Mouse (Mus musculus): ENCODE measurements around the gene Rbfox1. TPM values are rescaled to one million over a fixed set of nuclear protein-coding genes. Genes with fewer than 3 reads are reported as not detected.

The Rbfox1 gene
- polyA plus RNA-seq, 1 experiment from 2014 or later, result 2.2 TPM

DNA sequence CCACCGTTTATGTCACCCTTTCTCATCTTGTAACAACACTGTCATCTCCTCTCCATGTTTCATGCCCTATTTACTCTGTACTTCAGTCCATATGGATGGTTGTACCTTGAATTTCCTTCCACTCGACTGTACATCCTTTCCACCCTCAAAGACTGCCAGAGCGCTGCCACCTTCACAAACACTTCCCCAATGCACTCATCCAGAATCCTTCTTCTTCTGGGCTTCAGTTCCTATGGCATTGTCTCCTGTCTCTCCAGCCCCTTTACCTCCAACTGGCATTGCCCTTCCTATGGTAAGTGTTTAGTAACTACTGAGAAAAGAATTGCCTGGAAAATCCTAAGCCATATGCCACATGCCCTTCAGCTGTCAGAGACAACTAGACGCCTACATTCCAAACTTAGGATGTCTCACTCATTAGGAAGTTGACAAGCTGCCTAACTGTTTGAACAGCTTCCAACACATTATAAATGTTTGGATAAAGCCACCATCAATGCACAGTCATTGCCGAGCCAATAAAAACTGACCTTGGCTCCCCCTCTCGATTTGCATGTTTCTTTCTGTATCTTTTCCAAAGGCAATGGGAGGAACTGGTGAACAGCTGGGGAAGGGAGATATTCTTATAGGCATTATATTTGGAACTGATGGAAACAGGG is 505.2 kb downstream of the Rbfox1 start:
- H3K27me3 ChIP-seq, result no peaks in the 10 kb centered on the region
- H3K9me3 ChIP-seq, result no peaks in the 10 kb centered on the region
- WGBS, result 51% methylated on average over 6 of the region's 6 CpGs
- no peaks in the 10 kb centered on the region for H3K36me3 ChIP-seq
- H3K27ac ChIP-seq, result peak overlapping the region; percentile 61; the same call in 1 of the 2 replicates
- no peak overlapping the region for H3K9ac ChIP-seq
- no peak overlapping the region for H3K4me3 ChIP-seq
- peaks cover 6% of the 10 kb centered on the region for H3K4me1 ChIP-seq
- ATAC-seq (ENCODE audit: borderline replicate concordance, extremely low read depth, low FRiP score, low TSS enrichment), result peak; percentile 90
- no peak overlapping the region for H3K4me2 ChIP-seq

DNA sequence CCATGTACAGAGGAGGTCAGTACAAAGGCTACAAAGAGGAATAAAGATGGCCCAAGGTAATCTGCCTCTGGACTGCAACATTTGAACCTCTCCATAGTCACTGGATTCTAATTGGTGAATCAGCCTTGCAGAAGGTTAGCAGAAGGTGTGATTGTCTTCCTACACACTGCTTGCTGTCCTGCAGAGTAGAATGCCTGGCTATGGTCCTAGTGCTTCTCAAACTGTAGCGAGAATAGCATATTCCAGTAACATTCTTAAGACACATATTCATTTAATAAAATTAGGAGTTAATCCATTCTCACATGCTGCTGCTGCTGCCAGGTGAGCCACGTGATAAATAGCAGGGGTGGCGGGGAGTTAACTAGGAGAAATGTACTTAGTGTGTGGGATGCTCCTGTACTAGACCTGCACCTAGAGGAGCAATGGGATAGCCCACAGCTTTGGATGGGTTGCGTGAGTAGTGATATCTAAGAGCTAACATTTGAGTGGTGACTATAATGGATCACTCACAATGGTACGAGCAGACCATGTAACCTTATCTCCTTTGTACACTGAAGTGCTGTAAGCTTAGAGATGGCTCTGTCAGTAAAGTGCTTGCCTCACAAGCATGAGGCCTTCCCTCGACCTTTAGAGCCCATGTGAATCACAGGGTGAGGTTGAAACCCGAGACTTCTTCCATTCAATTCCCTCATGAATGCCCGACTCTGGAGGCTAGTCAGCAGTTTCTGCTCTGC is 511.7 kb downstream of the Rbfox1 start:
- WGBS, result 48% methylated on average over 8 of the region's 8 CpGs

DNA sequence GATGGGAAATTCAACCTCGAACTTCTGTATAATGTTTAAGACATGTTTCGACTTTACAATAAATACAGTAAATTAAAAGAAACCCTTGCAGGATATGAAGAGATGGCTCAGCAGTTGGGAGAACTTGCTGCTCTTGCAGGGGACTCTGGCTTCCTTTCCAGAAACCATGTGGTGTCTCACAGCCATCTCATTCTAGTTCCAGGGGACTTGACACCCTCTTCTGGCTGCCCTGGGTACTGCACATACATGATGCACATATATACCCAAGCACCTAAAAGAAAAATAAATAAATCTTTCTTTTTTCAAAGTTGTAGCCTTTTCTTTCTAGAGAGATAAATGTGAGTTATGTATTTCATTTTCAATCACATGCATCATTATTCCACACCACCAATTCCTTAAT is 512.5 kb downstream of the Rbfox1 start:
- Histone ChIP-seq H3K4me2 (no peak overlapping the region), H3K4me1 (no peaks in the 10 kb centered on the region), H3K27ac (no peak overlapping the region), H3K36me3 (no peaks in the 10 kb centered on the region), H3K9me3 (no peaks in the 10 kb centered on the region), H3K27me3 (no peaks in the 10 kb centered on the region), H3K4me3 (no peak overlapping the region), H3K9ac (no peak overlapping the region)
- ATAC-seq (ENCODE audit: borderline replicate concordance, extremely low read depth, low FRiP score, low TSS enrichment), result no peak
- WGBS, result 95% methylated on average over 2 of the region's 2 CpGs

More for the DNA sequence above, 511.7 kb downstream of the Rbfox1 start:
- Histone ChIP-seq H3K4me3 (no peak overlapping the region), H3K27ac (no peak overlapping the region), H3K36me3 (no peaks in the 10 kb centered on the region), H3K4me1 (no peaks in the 10 kb centered on the region), H3K27me3 (no peaks in the 10 kb centered on the region), H3K9me3 (no peaks in the 10 kb centered on the region), H3K4me2 (no peak overlapping the region), H3K9ac (no peak overlapping the region)
- ATAC-seq (ENCODE audit: borderline replicate concordance, extremely low read depth, low FRiP score, low TSS enrichment), result no peak

DNA sequence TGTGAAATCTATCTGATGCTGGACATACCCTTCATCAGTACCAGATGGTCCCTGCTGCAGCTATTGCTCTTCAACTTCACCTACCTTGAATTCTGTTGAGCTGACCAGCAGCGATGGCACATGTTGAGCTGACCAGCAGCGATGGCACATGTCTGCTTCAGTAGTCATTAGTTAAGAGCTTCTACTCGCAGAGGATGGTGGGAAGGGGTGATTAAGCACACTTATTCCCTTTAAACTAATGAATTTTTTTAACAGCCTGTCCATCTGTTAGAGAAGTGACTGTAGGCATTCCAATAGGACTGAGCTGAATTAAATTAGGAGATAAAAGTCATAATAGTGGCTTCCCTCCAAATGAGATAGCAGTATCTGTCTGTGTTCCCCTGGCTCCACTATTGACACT is 517.7 kb downstream of the Rbfox1 start:
- H3K4me2 ChIP-seq, result no peak overlapping the region
- no peak for ATAC-seq (ENCODE audit: borderline replicate concordance, extremely low read depth, low FRiP score, low TSS enrichment)
- H3K4me3 ChIP-seq, result no peak overlapping the region
- H3K9ac ChIP-seq, result no peak overlapping the region
- WGBS, result 79% methylated on average over 3 of the region's 3 CpGs
- no peaks in the 10 kb centered on the region for H3K4me1 ChIP-seq
- no peaks in the 10 kb centered on the region for H3K27me3 ChIP-seq
- H3K9me3 ChIP-seq, result no peaks in the 10 kb centered on the region
- H3K36me3 ChIP-seq, result no peaks in the 10 kb centered on the region
- no peak overlapping the region for H3K27ac ChIP-seq

DNA sequence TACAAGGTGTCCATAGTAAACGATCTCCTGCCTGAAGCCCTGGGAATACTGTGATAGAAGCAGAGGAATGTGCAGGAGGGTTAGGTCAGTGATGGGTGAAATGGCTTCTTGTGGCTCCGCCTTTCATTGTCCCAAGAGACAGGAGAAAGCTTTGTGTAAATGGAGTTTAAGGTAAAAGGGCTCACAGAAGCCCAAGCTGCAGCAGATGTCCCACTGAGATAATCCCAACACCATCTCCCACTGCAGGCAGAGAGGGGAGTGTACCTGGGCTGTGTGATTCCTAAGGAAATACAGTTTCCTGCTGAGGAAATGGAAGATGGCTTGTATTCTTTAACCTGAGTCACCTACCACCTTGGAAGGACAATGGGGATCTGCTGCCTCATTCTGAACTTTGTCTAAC is 529.7 kb downstream of the Rbfox1 start:
- H3K27ac ChIP-seq, result no peak overlapping the region
- WGBS, result 38% methylated on average over 2 of the region's 2 CpGs
- no peak overlapping the region for H3K9ac ChIP-seq
- H3K4me1 ChIP-seq, result no peaks in the 10 kb centered on the region
- H3K36me3 ChIP-seq, result no peaks in the 10 kb centered on the region
- H3K4me2 ChIP-seq, result no peak overlapping the region
- H3K27me3 ChIP-seq, result no peaks in the 10 kb centered on the region
- H3K4me3 ChIP-seq, result no peak overlapping the region
- H3K9me3 ChIP-seq, result no peaks in the 10 kb centered on the region
- ATAC-seq (ENCODE audit: borderline replicate concordance, extremely low read depth, low FRiP score, low TSS enrichment), result no peak

DNA sequence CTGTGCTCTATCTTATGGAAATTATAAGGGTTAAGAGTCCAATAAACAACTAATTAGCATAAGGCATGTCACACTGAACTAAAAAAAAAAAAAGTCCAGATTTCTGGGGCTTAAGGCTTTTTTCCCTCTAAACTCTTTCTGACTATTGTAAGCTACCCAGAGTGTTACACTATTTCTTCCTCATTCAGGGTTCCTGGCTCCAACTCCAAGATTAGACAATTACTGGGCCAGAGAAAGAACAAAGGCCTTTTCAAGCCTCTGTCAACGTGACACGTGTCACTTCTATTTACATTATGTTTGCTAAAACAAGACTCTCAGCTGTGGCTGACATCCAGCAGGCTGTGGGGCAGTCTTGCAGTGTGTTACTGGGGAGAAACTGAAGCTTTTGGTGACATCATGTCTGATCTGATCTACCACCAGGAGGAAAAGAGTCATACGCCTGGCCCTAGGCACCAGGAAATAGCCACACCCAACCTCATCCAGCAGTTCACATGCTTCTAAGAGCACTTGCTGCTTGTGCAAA is 536.5 kb downstream of the Rbfox1 start:
- WGBS, result 18% methylated on average over 3 of the region's 3 CpGs
- H3K9ac ChIP-seq, result no peak overlapping the region
- H3K4me2 ChIP-seq, result no peak overlapping the region
- ATAC-seq (ENCODE audit: borderline replicate concordance, extremely low read depth, low FRiP score, low TSS enrichment), result peak; percentile 90
- no peak overlapping the region for H3K4me3 ChIP-seq
- no peaks in the 10 kb centered on the region for H3K36me3 ChIP-seq
- no peaks in the 10 kb centered on the region for H3K9me3 ChIP-seq
- no peaks in the 10 kb centered on the region for H3K4me1 ChIP-seq
- H3K27me3 ChIP-seq, result no peaks in the 10 kb centered on the region
- peak overlapping the region; percentile 39 for H3K27ac ChIP-seq

DNA sequence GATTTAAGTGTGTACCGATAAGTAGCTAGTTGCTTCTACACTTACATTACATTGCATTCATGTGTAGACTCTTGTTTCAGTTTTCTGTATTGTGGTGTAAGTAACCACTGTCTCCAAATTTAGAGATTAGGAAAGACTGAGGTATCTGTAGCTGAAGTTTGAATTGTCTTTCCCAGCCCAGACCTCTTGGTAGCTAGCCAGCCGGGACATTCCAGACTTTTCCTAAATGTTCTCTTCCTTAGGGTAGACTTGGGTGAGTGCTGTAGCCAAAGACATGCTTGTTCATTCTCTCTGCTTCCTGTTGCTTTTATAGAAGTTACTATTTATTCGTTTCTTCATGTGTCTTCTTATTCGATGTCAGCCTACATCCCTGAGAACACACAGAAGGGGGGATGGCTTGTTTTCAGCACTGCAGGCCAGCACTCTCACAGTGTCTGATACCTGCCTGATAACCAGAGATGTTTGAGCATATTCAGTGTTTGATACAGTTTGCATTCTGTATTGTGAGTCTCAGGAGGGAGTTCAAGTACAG is 538.8 kb downstream of the Rbfox1 start:
- Histone ChIP-seq H3K9me3 (no peaks in the 10 kb centered on the region), H3K9ac (no peak overlapping the region), H3K27me3 (no peaks in the 10 kb centered on the region), H3K27ac (no peak overlapping the region), H3K4me1 (0 out of 2 replicates have a peak, but pooled peaks cover 5% of the 10 kb centered on the region), H3K4me3 (no peak overlapping the region), H3K4me2 (no peak overlapping the region), H3K36me3 (no peaks in the 10 kb centered on the region)
- 72% methylated on average over 4 of the region's 4 CpGs for WGBS
- no peak for ATAC-seq (ENCODE audit: borderline replicate concordance, extremely low read depth, low FRiP score, low TSS enrichment)

DNA sequence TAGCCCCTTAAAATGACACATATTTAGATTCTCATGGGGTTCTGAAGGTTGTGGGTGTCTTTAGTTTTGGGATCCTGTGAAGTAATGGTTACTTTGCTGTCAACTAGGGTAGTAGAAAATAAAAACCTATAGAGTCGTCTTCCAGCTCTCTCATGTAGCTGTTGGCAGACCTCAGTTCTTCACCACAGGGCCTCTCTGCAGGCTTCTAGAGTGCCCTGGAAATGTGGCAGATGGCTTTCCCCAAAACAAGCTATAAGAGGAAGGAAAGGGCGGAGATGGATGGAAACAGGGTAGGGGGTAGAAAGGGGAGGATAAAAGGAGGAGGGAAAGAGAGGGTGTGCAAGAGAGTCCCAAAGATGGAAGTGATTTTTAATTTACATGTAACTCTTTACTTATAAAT is 539.6 kb downstream of the Rbfox1 start:
- no peaks in the 10 kb centered on the region for H3K36me3 ChIP-seq
- 66% methylated on average over 2 of the region's 2 CpGs for WGBS
- no peak overlapping the region for H3K4me2 ChIP-seq
- 0 out of 2 replicates have a peak, but pooled peaks cover 5% of the 10 kb centered on the region for H3K4me1 ChIP-seq
- H3K9ac ChIP-seq, result no peak overlapping the region
- H3K27ac ChIP-seq, result no peak overlapping the region
- H3K4me3 ChIP-seq, result no peak overlapping the region
- H3K27me3 ChIP-seq, result no peaks in the 10 kb centered on the region
- ATAC-seq (ENCODE audit: borderline replicate concordance, extremely low read depth, low FRiP score, low TSS enrichment), result no peak
- no peaks in the 10 kb centered on the region for H3K9me3 ChIP-seq

DNA sequence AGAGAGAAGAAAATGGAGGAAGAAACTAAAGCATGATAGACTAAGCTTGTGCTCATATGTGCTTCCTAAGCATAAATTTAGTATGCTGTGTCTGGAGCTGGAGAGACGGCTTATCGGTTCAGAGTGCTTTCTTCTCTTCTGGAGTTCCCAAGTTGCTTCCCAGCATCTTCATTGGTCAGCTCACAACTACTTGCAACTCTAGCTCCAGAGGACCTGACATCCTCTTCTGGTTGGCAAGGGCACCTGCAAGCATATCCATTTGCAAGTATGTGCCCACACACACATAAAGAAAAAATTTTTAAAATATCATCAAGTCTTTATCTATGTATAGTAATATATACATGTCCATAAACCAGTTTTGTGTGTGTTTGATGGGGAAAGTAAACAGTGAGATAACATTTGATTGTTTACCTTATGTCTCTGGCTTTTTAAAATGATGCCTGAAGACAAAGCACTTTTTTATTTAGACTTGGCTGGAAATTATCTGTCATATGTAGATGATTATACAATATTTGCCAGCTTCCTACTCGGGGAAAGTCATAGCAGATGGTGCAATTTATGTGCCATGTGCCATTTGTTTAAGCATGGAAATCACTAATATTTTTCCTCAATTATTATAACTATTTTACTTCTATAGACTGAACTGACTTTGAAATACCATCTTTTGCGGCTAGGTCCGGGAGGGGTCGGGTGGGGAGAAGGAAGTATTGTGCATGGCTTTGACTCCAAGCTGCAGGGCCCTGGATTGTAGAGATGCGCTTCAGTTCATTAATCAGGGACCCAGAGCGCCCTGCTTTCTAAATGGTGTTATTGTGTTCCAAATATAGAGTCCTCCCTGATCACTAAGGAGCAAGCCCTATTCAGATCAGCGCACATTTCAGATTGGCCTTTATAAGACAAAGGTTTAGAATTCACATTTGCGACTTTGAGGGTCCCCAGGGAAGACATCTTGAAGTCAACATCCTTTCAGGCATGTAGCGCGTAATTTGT is 542.4 kb downstream of the Rbfox1 start:
- Histone ChIP-seq H3K4me2 (no peak overlapping the region), H3K9me3 (no peaks in the 10 kb centered on the region), H3K27me3 (no peaks in the 10 kb centered on the region), H3K36me3 (no peaks in the 10 kb centered on the region), H3K4me3 (no peak overlapping the region), H3K4me1 (0 out of 2 replicates have a peak, but pooled peaks cover 5% of the 10 kb centered on the region), H3K27ac (no peak overlapping the region), H3K9ac (no peak overlapping the region)
- 62% methylated on average over 12 of the region's 12 CpGs for WGBS
- ATAC-seq (ENCODE audit: borderline replicate concordance, extremely low read depth, low FRiP score, low TSS enrichment), result peak; percentile 66; the same call in 1 of the 2 replicates

DNA sequence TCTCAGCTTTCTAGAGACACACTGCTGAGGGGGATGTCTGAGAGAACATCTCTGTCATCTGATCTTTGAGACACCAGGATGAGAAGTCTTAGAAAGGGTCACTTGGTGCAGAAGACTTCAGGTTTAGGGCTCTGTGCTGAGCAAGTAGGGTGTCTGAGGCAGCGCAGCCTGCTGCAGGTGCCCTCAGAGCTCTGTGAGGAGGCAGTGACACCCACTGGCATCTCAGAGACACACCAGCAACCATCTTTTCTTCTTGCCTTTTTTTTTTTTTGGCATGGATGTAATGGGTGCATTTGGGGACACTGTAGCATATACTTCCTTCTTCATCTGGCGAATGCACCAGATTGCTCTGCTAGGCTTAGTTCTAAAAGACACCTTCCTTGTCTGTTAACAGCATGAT is 545.8 kb downstream of the Rbfox1 start:
- 83% methylated on average over 2 of the region's 2 CpGs for WGBS
- Histone ChIP-seq H3K36me3 (no peaks in the 10 kb centered on the region), H3K4me1 (0 out of 2 replicates have a peak, but pooled peaks cover 5% of the 10 kb centered on the region), H3K9me3 (no peaks in the 10 kb centered on the region), H3K9ac (no peak overlapping the region), H3K4me3 (no peak overlapping the region), H3K27me3 (no peaks in the 10 kb centered on the region), H3K4me2 (no peak overlapping the region), H3K27ac (no peak overlapping the region)
- ATAC-seq (ENCODE audit: borderline replicate concordance, extremely low read depth, low FRiP score, low TSS enrichment), result no peak

DNA sequence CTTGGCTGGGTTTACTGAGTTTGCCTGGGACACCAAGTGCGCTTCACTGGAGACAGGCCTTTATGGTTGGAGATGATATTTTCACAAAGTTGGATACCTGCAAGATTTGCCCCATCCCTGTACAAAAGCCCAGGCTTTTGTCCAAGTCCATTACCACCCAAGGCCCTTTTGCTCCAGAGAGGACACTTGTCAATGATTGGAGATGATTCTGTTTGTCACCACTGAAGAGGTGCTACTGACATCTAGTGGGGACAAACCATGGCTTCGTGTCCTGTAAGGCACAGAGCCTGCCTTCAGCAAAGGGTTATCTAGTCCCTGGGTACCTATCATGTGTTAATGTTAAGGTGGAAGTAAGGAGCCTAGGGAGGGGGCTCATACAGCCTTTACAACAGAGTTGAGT is 551.3 kb downstream of the Rbfox1 start:
- Histone ChIP-seq H3K27ac (no peak overlapping the region), H3K4me1 (no peaks in the 10 kb centered on the region), H3K9ac (no peak overlapping the region), H3K27me3 (no peaks in the 10 kb centered on the region), H3K4me2 (no peak overlapping the region), H3K9me3 (no peaks in the 10 kb centered on the region), H3K4me3 (no peak overlapping the region), H3K36me3 (no peaks in the 10 kb centered on the region)
- ATAC-seq (ENCODE audit: borderline replicate concordance, extremely low read depth, low FRiP score, low TSS enrichment), result no peak
- WGBS, result 54% methylated on average over 2 of the region's 2 CpGs
